Mouse (Mus musculus) c-Kit-positive CD71-positive TER-119-negative erythroid progenitor cells, embryonic 14.5 days (primary cell): ENCODE results near the gene Stx3.

ENCODE experiments used
- DNase-seq: peaks from one replicate; pipeline ENCODE4 v3.0.0-alpha.2; 2013; ENCODE audit warnings: low read depth

The Stx3 gene

GRCm38 (mm10) chr19:11725915-11726314 lies 93.3 kb downstream of the Stx3 start:
- peak; percentile 58 for DNase-seq
